In the genomic region with DNA sequence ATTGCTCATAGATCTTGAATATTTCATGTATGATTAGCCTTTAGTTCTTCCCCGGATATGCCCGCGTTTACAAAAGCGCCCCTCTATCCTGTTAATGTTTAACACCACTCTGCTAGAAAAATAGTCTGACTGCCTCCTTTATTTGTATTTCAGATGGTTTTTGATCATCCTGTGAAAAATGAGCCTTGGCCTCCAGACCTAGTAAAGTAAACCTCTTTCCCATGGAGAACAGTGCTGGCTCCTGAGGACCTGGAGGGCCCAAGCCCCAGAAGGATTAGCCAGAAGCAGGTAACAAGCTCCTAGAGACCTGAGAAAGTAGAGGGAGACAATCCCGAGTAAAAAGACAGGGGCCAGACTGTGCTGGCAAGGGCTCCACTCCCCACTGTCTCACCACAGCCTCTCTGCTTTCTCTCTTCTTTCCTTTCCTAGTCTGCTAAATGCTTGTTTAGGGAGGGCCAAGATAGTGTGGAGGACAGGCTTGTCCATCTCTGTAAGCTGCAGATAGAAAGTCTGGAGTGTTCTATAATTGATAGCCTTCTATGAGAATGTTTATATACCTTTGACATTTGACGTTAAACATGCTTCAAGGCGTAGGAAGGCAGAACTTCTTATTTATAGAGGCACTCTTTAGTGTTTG, we compare ENCODE assay signal across 19 mouse cellular contexts.
DNase-seq lines count a peak whose midpoint lies in the region; ATAC-seq and TF ChIP-seq lines count a peak whose summit lies in the region.
"Had no signal": no experiment of that assay in that cellular context is flagged by ENCODE, and none has a peak within 500 bp of the region (broad histone marks: within the 10 kb centered on the region; RNA-seq: fewer than 3 reads in every experiment).

No protein-coding gene starts in this region.

- no peak overlapping the region for H3K4me2 ChIP-seq in kidney, postnatal 0 days (ENCODE audit: low read length)
- H3K4me2 ChIP-seq in intestine, embryonic 15.5 days (replicated peaks): 0 out of 2 replicates have a peak overlapping the region, but pooled peaks have one; percentile 2
- H3K4me2 ChIP-seq in liver, embryonic 16.5 days (ENCODE audit: low read depth, low read length): no peak overlapping the region; the same call in 1 of the 2 replicates
- H3K4me2 ChIP-seq: forebrain, embryonic 13.5 days; heart, embryonic 12.5 days; hindbrain, embryonic 15.5 days; midbrain, embryonic 13.5 days had no signal

- WGBS in kidney, postnatal 0 days: 49% methylated on average over 7 of the region's 7 CpGs
- 17% methylated on average over 7 of the region's 7 CpGs for WGBS in intestine, embryonic 15.5 days
- WGBS in liver, embryonic 16.5 days (ENCODE audit: insufficient replicate concordance): 59% methylated on average over 7 of the region's 7 CpGs

- peak overlapping the region; percentile 54 for H3K27ac ChIP-seq in kidney, postnatal 0 days
- H3K27ac ChIP-seq in intestine, embryonic 15.5 days: peak overlapping the region; percentile 71
- H3K27ac ChIP-seq in liver, embryonic 16.5 days (ENCODE audit: low read length): peak overlapping the region; percentile 73
- H3K27ac ChIP-seq: forebrain, embryonic 13.5 days; hindbrain, embryonic 15.5 days; limb, embryonic 10.5 days; midbrain, embryonic 13.5 days had no signal

- no peak for ATAC-seq in kidney, postnatal 0 days (replicated peaks; ENCODE audit: low FRiP score, low read depth)
- ATAC-seq in Patski: peak; percentile 8
- ATAC-seq in intestine, embryonic 15.5 days: peak; percentile 75
- peak; percentile 61 for ATAC-seq in liver, embryonic 16.5 days (ENCODE audit: low read depth)
- no peak for ATAC-seq in megakaryocyte-erythroid progenitor cell, adult 5-6 weeks (replicated peaks; ENCODE audit: low FRiP score, low TSS enrichment, poor library complexity, severe bottlenecking)
- ATAC-seq: forebrain, embryonic 13.5 days; midbrain, embryonic 13.5 days had no signal

- 0 out of 2 replicates have a peak, but pooled peaks cover 12% of the 10 kb centered on the region for H3K36me3 ChIP-seq in kidney, postnatal 0 days (ENCODE audit: insufficient read depth, low read length)
- 0 out of 2 replicates have a peak, but pooled peaks cover 4% of the 10 kb centered on the region for H3K36me3 ChIP-seq in intestine, embryonic 15.5 days
- H3K36me3 ChIP-seq in liver, embryonic 16.5 days (ENCODE audit: control insufficient read depth, insufficient read depth): no peaks in the 10 kb centered on the region

- POLR2A ChIA-PET in Patski (lab: Charles Lee): interaction anchor here (0.8 kb wide), 1 partner anchor 83 kb away, joined by 3 read pairs; no protein-coding TSS in a partner anchor

- H3K9ac ChIP-seq in kidney, postnatal 0 days (ENCODE audit: low read depth, low read length): no peak overlapping the region
- no peak overlapping the region for H3K9ac ChIP-seq in intestine, embryonic 15.5 days
- H3K9ac ChIP-seq in liver, embryonic 16.5 days (ENCODE audit: low read depth, low read length): no peak overlapping the region
- H3K9ac ChIP-seq: forebrain, embryonic 13.5 days; heart, embryonic 12.5 days; hindbrain, embryonic 15.5 days; midbrain, embryonic 13.5 days had no signal

- in situ Hi-C loops in Patski (cut with MboI; ENCODE audit: low pct_unique_long_range_greater_than_20kb): no loop called here

- TF ChIP-seq CTCF in kidney, postnatal 0 days (IDR thresholded peaks at IDR 0.05; ENCODE audit: low read depth): no peak
- no peak for TF ChIP-seq CTCF in Patski (IDR thresholded peaks at IDR 0.05)

- no peak overlapping the region for H3K4me3 ChIP-seq in kidney, postnatal 0 days (replicated peaks; ENCODE audit: low read depth, low read length)
- no peak overlapping the region for H3K4me3 ChIP-seq in intestine, embryonic 15.5 days (replicated peaks)
- peak overlapping the region; percentile 3; the same call in 1 of the 2 replicates for H3K4me3 ChIP-seq in liver, embryonic 16.5 days (ENCODE audit: low read depth, low read length)
- H3K4me3 ChIP-seq: forebrain, embryonic 13.5 days; heart, embryonic 12.5 days; hindbrain, embryonic 15.5 days; limb, embryonic 10.5 days; midbrain, embryonic 13.5 days had no signal

- CTCF ChIA-PET in Patski (lab: Charles Lee): interaction anchor here (0.9 to 1.4 kb wide), 5 partner anchors 9 to 85 kb away, joined by 3 to 4 read pairs (median 3); no protein-coding TSS in a partner anchor

- peak; percentile 24 for DNase-seq in kidney, postnatal 0 days (ENCODE audit: low spot score)
- no peak for DNase-seq in kidney, postnatal 25 days
- peak; percentile 71 for DNase-seq in Patski (ENCODE audit: low read depth, low spot score)
- DNase-seq in adrenal gland, adult 18-20 months (ENCODE audit: low spot score in 2 of 2): no peak
- no peak for DNase-seq in spleen, adult 18-20 months
- DNase-seq: adrenal gland, postnatal 36 days; cerebellum, postnatal 10 days; embryo, embryonic 11 days; heart, postnatal 36 days; kidney, postnatal 10 days; right cerebral cortex, postnatal 4 days had no signal

- H3K27me3 ChIP-seq in kidney, postnatal 0 days (ENCODE audit: insufficient read depth, low read length): no peaks in the 10 kb centered on the region
- no peaks in the 10 kb centered on the region for H3K27me3 ChIP-seq in Patski
- no peaks in the 10 kb centered on the region for H3K27me3 ChIP-seq in intestine, embryonic 15.5 days (replicated peaks)
- no peaks in the 10 kb centered on the region for H3K27me3 ChIP-seq in liver, embryonic 16.5 days (ENCODE audit: control insufficient read depth, insufficient read depth, low read depth, low read length)
- H3K27me3 ChIP-seq: forebrain, embryonic 13.5 days; heart, embryonic 12.5 days; hindbrain, embryonic 15.5 days; midbrain, embryonic 13.5 days had no signal

- H3K9me3 ChIP-seq in kidney, postnatal 0 days (replicated peaks; ENCODE audit: low read length): no peaks in the 10 kb centered on the region
- no peaks in the 10 kb centered on the region for H3K9me3 ChIP-seq in intestine, embryonic 15.5 days
- H3K9me3 ChIP-seq in liver, embryonic 16.5 days (replicated peaks; ENCODE audit: control insufficient read depth, low read length): no peaks in the 10 kb centered on the region
- H3K9me3 ChIP-seq: forebrain, embryonic 13.5 days; heart, embryonic 12.5 days; hindbrain, embryonic 15.5 days; limb, embryonic 10.5 days; midbrain, embryonic 13.5 days had no signal

- H3K4me1 ChIP-seq in kidney, postnatal 0 days (replicated peaks; ENCODE audit: insufficient read depth, low read length): no peaks in the 10 kb centered on the region
- peaks cover 3% of the 10 kb centered on the region; the same call in 1 of the 2 replicates for H3K4me1 ChIP-seq in intestine, embryonic 15.5 days (replicated peaks)
- peaks cover 3% of the 10 kb centered on the region for H3K4me1 ChIP-seq in liver, embryonic 16.5 days (ENCODE audit: control insufficient read depth, low read depth, low read length)
- H3K4me1 ChIP-seq: forebrain, embryonic 13.5 days; midbrain, embryonic 13.5 days had no signal

Comparison
In these comparisons a context has a peak if more than half of its experiments do, and no peak if none do; other contexts are left out.
1. DNase-seq: peak in kidney, postnatal 0 days (single experiment) and Patski (single experiment); none in kidney, postnatal 25 days (0 of 2), adrenal gland, adult 18-20 months (0 of 2) and spleen, adult 18-20 months (0 of 2).
2. ATAC-seq: peak in Patski (single experiment), intestine, embryonic 15.5 days (single experiment) and liver, embryonic 16.5 days (single experiment); none in kidney, postnatal 0 days (single experiment) and megakaryocyte-erythroid progenitor cell, adult 5-6 weeks (single experiment).
3. Peak in every context shown above with its lines, with median percentiles within 50 percentile points of each other: H3K27ac ChIP-seq.